Comparison of ENCODE assay signal across 19 mouse cellular contexts in the genomic region with DNA sequence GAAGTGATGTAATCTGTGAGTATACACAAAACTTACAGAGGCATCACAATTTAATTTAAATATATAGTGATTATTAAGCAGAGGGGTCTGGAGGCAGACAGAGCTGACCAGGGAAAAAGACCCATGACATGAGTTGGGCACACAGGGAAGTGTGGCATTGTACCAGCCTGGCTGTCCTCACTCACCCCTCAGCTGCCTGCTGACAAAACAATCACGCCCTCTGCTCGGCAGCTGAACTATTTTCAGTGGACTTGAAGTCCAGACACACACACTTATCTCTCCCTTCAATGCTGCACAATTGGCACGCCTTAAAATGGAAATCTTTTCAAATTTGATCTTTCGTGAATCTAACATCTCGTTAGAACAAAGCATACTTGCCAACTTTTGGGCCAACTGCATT.
DNase-seq lines count a peak whose midpoint lies in the region; ATAC-seq and TF ChIP-seq lines count a peak whose summit lies in the region.
"Had no signal": no experiment of that assay in that cellular context is flagged by ENCODE, and none has a peak within 500 bp of the region (broad histone marks: within the 10 kb centered on the region; RNA-seq: fewer than 3 reads in every experiment).

No protein-coding gene starts in this region.

- 19% methylated on average over 5 of the region's 5 CpGs for WGBS in heart, postnatal 0 days
- 30% methylated on average over 5 of the region's 5 CpGs for WGBS in lung, postnatal 0 days
- WGBS in midbrain, embryonic 15.5 days = 84% methylated on average over 5 of the region's 5 CpGs

- H3K4me2 ChIP-seq in heart, postnatal 0 days (ENCODE audit: low read depth, low read length) = peak overlapping the region; percentile 50
- H3K4me2 ChIP-seq in lung, postnatal 0 days (replicated peaks; ENCODE audit: low read depth, low read length) = no peak overlapping the region
- no peak overlapping the region for H3K4me2 ChIP-seq in midbrain, embryonic 15.5 days
- H3K4me2 ChIP-seq: hindbrain, embryonic 15.5 days; lung, embryonic 15.5 days; midbrain, embryonic 12.5 days had no signal

- H3K27me3 ChIP-seq in heart, postnatal 0 days (ENCODE audit: control insufficient read depth, insufficient read depth, low read length) = no peaks in the 10 kb centered on the region
- H3K27me3 ChIP-seq in lung, postnatal 0 days (replicated peaks; ENCODE audit: insufficient read depth, low read length) = no peaks in the 10 kb centered on the region
- no peaks in the 10 kb centered on the region for H3K27me3 ChIP-seq in midbrain, embryonic 15.5 days (replicated peaks)
- H3K27me3 ChIP-seq: hindbrain, embryonic 15.5 days; lung, embryonic 15.5 days; midbrain, embryonic 12.5 days had no signal

- H3K4me3 ChIP-seq in heart, postnatal 0 days (ENCODE audit: low read depth, low read length) = no peak overlapping the region
- H3K4me3 ChIP-seq in lung, postnatal 0 days (ENCODE audit: low read depth, low read length) = no peak overlapping the region
- no peak overlapping the region for H3K4me3 ChIP-seq in midbrain, embryonic 15.5 days
- H3K4me3 ChIP-seq: embryonic facial prominence, embryonic 10.5 days; hindbrain, embryonic 15.5 days; lung, embryonic 15.5 days; midbrain, embryonic 12.5 days had no signal

- peak overlapping the region; percentile 77 for H3K27ac ChIP-seq in heart, postnatal 0 days (ENCODE audit: low read depth)
- H3K27ac ChIP-seq in lung, postnatal 0 days (ENCODE audit: low read length) = no peak overlapping the region
- H3K27ac ChIP-seq in midbrain, embryonic 15.5 days = no peak overlapping the region
- H3K27ac ChIP-seq: embryonic facial prominence, embryonic 10.5 days; hindbrain, embryonic 15.5 days; lung, embryonic 15.5 days; midbrain, embryonic 12.5 days had no signal

- H3K9ac ChIP-seq in heart, postnatal 0 days (replicated peaks; ENCODE audit: low read depth, low read length) = no peak overlapping the region
- no peak overlapping the region for H3K9ac ChIP-seq in lung, postnatal 0 days (replicated peaks; ENCODE audit: low read depth)
- H3K9ac ChIP-seq in midbrain, embryonic 15.5 days = no peak overlapping the region
- H3K9ac ChIP-seq: hindbrain, embryonic 15.5 days; lung, embryonic 15.5 days; midbrain, embryonic 12.5 days had no signal

- peaks cover 22% of the 10 kb centered on the region for H3K4me1 ChIP-seq in heart, postnatal 0 days (ENCODE audit: control insufficient read depth, insufficient read depth)
- H3K4me1 ChIP-seq in lung, postnatal 0 days (ENCODE audit: insufficient read depth, low read depth, low read length) = no peaks in the 10 kb centered on the region
- H3K4me1 ChIP-seq in midbrain, embryonic 15.5 days = no peaks in the 10 kb centered on the region
- H3K4me1 ChIP-seq: hindbrain, embryonic 15.5 days had no signal

- no peak for TF ChIP-seq CTCF in heart, postnatal 0 days (IDR thresholded peaks at IDR 0.05; ENCODE audit: low read depth)
- no peak for TF ChIP-seq CTCF in lung, postnatal 0 days (IDR thresholded peaks at IDR 0.05)

- peak; percentile 6 for DNase-seq in testis, postnatal 14 days (ENCODE audit: low spot score)
- no peak for DNase-seq in testis, postnatal 10 days (ENCODE audit: low spot score)
- peak; percentile 82 for DNase-seq in heart, postnatal 0 days (ENCODE audit: low spot score)
- peak; percentile 49 for DNase-seq in lung, postnatal 0 days (ENCODE audit: low spot score)
- no peak for DNase-seq in spleen, postnatal 14 days (ENCODE audit: low spot score in 2 of 2)
- DNase-seq in layer of hippocampus, postnatal 14 days (ENCODE audit: low spot score in 2 of 2) = no peak
- DNase-seq in cerebellum, postnatal 14 days = no peak
- DNase-seq: adrenal gland, adult 2 months; B cell, adult 2 months; cerebellum, postnatal 10 days; kidney, adult 11 months; retina, postnatal 1 day; spleen, adult 18-20 months; thymus, adult 18-20 months had no signal

- TF ChIP-seq EP300 in heart, postnatal 0 days (IDR thresholded peaks at IDR 0.05; ENCODE audit: low read depth) = peak; percentile 91
- TF ChIP-seq EP300 in lung, postnatal 0 days (IDR thresholded peaks at IDR 0.05) = no peak

- no peaks in the 10 kb centered on the region for H3K36me3 ChIP-seq in heart, postnatal 0 days (replicated peaks; ENCODE audit: control insufficient read depth, insufficient read depth, low read length)
- H3K36me3 ChIP-seq in lung, postnatal 0 days (ENCODE audit: insufficient read depth, low read length) = no peaks in the 10 kb centered on the region
- no peaks in the 10 kb centered on the region for H3K36me3 ChIP-seq in midbrain, embryonic 15.5 days (replicated peaks)
- H3K36me3 ChIP-seq: embryonic facial prominence, embryonic 10.5 days; hindbrain, embryonic 15.5 days; lung, embryonic 15.5 days; midbrain, embryonic 12.5 days had no signal

- no peaks in the 10 kb centered on the region for H3K9me3 ChIP-seq in heart, postnatal 0 days (replicated peaks; ENCODE audit: control insufficient read depth, low read length)
- H3K9me3 ChIP-seq in lung, postnatal 0 days (ENCODE audit: low read length) = no peaks in the 10 kb centered on the region
- H3K9me3 ChIP-seq in midbrain, embryonic 15.5 days = no peaks in the 10 kb centered on the region
- H3K9me3 ChIP-seq: embryonic facial prominence, embryonic 10.5 days; hindbrain, embryonic 15.5 days; lung, embryonic 15.5 days; midbrain, embryonic 12.5 days had no signal

- peak; percentile 84 for ATAC-seq in heart, postnatal 0 days (ENCODE audit: insufficient read depth, low read depth)
- peak; percentile 75 for ATAC-seq in lung, postnatal 0 days
- no peak for ATAC-seq in midbrain, embryonic 15.5 days (replicated peaks)

Comparison
In these comparisons a context has a peak if more than half of its experiments do, and no peak if none do; other contexts are left out.
1. DNase-seq: peak in testis, postnatal 14 days (single experiment), heart, postnatal 0 days (single experiment) and lung, postnatal 0 days (single experiment); none in testis, postnatal 10 days (single experiment), spleen, postnatal 14 days (0 of 2), layer of hippocampus, postnatal 14 days (0 of 2) and cerebellum, postnatal 14 days (0 of 2).